Comparison of ENCODE assay signal across 15 mouse cellular contexts in genomic region chr5:86083987-86084386, GRCm38 (mm10). TPM values are rescaled to one million over a fixed set of nuclear protein-coding genes. Genes with fewer than 3 reads are reported as not detected.
"Had no signal": no experiment of that assay in that cellular context is flagged by ENCODE, and none has a peak within 500 bp of the region (broad histone marks: within the 10 kb centered on the region; RNA-seq: fewer than 3 reads in every experiment).

No protein-coding gene starts in this region.

- H3K9ac ChIP-seq: lung, embryonic 14.5 days; midbrain, embryonic 13.5 days; midbrain, embryonic 15.5 days; neural tube, embryonic 12.5 days; stomach, embryonic 15.5 days had no signal

- DNase-seq: lung, embryonic 14.5 days; lung, postnatal 10 days; lung, postnatal 4 days; right cerebral cortex, postnatal 14 days; thymus, adult 2 months; thymus, postnatal 25 days; thymus, postnatal 4 days had no signal

- H3K4me2 ChIP-seq: lung, embryonic 14.5 days; midbrain, embryonic 11.5 days; midbrain, embryonic 13.5 days; midbrain, embryonic 15.5 days; neural tube, embryonic 12.5 days; stomach, embryonic 15.5 days had no signal

- H3K4me3 ChIP-seq: megakaryocyte, embryonic 14.5 days; midbrain, embryonic 13.5 days; midbrain, embryonic 15.5 days; neural tube, embryonic 12.5 days; stomach, embryonic 15.5 days had no signal

- H3K36me3 ChIP-seq: midbrain, embryonic 13.5 days; midbrain, embryonic 15.5 days; neural tube, embryonic 12.5 days; stomach, embryonic 15.5 days had no signal

- H3K27ac ChIP-seq: midbrain, embryonic 13.5 days; midbrain, embryonic 15.5 days; neural tube, embryonic 12.5 days; stomach, embryonic 15.5 days; stomach, postnatal 0 days had no signal

- H3K9me3 ChIP-seq: megakaryocyte, embryonic 14.5 days; midbrain, embryonic 13.5 days; midbrain, embryonic 15.5 days; neural tube, embryonic 12.5 days; stomach, embryonic 15.5 days had no signal

- ATAC-seq: midbrain, embryonic 13.5 days; midbrain, embryonic 15.5 days had no signal

- H3K4me1 ChIP-seq: midbrain, embryonic 13.5 days; midbrain, embryonic 15.5 days; neural tube, embryonic 12.5 days; stomach, embryonic 15.5 days had no signal

- H3K27me3 ChIP-seq: megakaryocyte, embryonic 14.5 days; midbrain, embryonic 13.5 days; midbrain, embryonic 15.5 days; neural tube, embryonic 12.5 days; stomach, embryonic 15.5 days had no signal

RNA-seq across cellular contexts. Expression of gene Stap1, which starts 12.4 kb away (rescaled TPM):
- total RNA-seq: midbrain, postnatal 0 days had no signal
